Mouse (Mus musculus) lung, adult 2 months (tissue): ENCODE measurements around the gene Cabp4. TPM values are rescaled to one million over a fixed set of nuclear protein-coding genes. Genes with fewer than 3 reads are reported as not detected.

Source experiments
- DNase-seq: peaks from one replicate; pipeline ENCODE4 v3.0.0; 2022
- H3K4me1 ChIP-seq: fragments of 200-500 bp; 2 replicates; pipeline ENCODE4 v1.6.1; 2011; ENCODE audit warnings: low read length; ENCODE audit not compliant: control insufficient read depth, insufficient read depth
- H3K4me3 ChIP-seq: fragments of 200-500 bp; replicated peaks from 2 replicates; pipeline ENCODE3; 2011; ENCODE audit warnings: low read depth, mild to moderate bottlenecking, control low read depth, low read length; ENCODE audit errors: extremely low read depth
- CTCF ChIP-seq: fragments of 200-500 bp; IDR thresholded peaks from 2 replicates; pipeline ENCODE4 v1.5.1; 2011; ENCODE audit warnings: mild to moderate bottlenecking, low read length, control low read depth; ENCODE audit not compliant: insufficient read depth
- POLR2A ChIP-seq: fragments of 200-500 bp; IDR thresholded peaks from 2 replicates; pipeline ENCODE4 v1.6.1; 2011; ENCODE audit warnings: low read depth, mild to moderate bottlenecking, control low read depth, low read length, borderline replicate concordance; ENCODE audit errors: extremely low read depth
- WGBS: fragments of 180-500 bp; shearing (Covaris S2); methylation state at CpG from one replicate; pipeline ENCODE4 v1.1.7; 2018; 5-methylcytosine and 5-hydroxymethylcytosine counted together
- polyA plus RNA-seq: library from polyadenylated mRNA; depleted of rRNA; stranded (reverse); fragments of >200 nt; gene quantifications from 2 replicates; pipeline ENCODE4 v1.2.3, GENCODE M21; 2012

The Cabp4 gene
- polyA plus RNA-seq, 1 experiment: not detected

DNA sequence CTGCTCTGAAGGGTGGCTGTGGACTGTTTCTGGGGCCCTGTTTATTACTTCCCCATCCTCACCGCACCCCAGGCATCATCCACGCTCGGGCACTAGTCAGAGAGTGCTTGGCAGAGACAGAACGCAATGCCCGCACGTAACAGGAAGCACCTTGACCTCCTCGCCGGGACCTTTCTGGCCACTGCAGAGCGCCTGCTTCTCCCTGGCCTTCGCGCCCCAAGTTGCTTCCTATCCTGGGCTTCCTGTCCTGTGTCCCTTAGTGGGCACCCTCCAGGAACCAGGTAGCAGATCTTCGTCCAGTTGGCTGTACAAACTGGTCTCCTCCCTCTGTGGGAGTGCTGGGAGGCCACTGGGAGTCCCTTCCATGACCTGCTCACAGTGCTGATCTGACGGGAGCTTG, 45.4 kb downstream of the Cabp4 start:
- no peak for TF ChIP-seq POLR2A
- no peak for TF ChIP-seq CTCF
- DNase-seq: no peak
- WGBS: 75% methylated on average over 13 of the region's 13 CpGs
- H3K4me1 ChIP-seq: peaks cover 13% of the 10 kb centered on the region
- H3K4me3 ChIP-seq: no peak overlapping the region

DNA sequence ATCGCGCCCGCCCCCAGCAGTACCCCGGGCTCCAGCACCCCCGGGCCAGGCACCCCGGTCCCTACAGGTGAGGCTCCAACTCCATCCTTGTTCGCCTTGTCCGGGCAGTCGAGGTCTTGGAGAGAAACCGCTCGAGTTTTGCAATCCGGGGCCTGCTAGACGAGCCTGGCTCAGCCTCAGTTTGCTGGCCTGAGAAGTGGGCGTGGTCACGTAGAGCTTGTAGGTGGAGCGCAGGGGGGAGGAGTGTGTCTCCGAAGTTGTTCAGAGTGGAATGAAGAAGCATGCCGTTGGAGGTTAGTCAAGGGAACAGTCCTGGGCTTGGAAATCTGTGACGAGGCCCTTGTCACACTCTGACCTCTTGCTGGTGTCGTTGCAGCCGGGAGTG, 46.4 kb downstream of the Cabp4 start:
- 2% methylated on average over 21 of the region's 21 CpGs for WGBS
- peaks cover 13% of the 10 kb centered on the region for H3K4me1 ChIP-seq
- DNase-seq: no peak
- no peak for TF ChIP-seq POLR2A
- no peak for TF ChIP-seq CTCF
- peak overlapping the region; percentile 72 for H3K4me3 ChIP-seq

DNA sequence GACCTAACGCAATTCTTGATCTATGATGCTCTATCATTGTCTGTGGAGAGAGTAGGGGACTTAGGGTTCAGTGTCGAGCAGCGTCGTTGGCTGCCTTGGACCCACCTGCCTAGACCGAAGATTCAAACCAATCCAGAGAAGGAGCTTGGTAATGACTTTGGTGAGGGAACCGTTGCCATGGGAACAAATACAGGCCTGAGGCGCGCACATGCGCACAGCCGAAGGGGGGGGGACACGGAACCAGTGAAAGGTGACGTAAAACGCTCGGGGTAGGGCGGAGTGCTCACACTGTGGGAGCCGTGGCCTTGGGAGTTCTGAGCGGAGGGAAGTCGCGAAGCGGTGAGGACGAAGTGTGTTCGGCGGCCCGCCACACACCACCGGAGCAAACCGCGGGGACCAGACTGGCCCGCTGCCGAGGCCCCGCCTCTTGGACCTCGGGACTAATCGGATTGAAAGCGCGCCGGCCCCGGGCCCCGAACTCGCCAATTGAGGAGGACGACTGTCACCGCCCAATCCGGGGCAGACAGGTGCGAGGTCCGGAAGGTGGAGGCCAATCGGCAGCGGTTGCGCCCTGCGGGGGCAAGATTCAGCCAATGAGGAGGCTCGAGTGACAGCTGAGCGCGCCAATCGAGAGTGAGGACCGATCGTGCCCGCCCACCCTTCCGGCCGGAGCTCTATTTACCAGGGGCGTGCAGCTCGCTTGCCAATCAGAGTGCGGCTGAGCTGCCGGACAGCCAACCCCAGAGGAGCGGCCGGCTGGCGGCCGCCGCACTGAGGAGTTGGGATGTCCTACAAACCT, 47.0 kb downstream of the Cabp4 start, which contains the start of gene Cdk2ap2:
Cdk2ap2 (plus strand) TSS at position 541 of the 799 bp plus-strand sequence.
- under 1% methylated on average over 65 of the region's 65 CpGs for WGBS
- peak; percentile 100 for DNase-seq
- Histone ChIP-seq H3K4me1 (peaks cover 13% of the 10 kb centered on the region), H3K4me3 (peak within 1 kb of the TSS; percentile 85)
- TF ChIP-seq POLR2A (peak; percentile 77; the same call in 1 of the 2 replicates), CTCF (no peak)

DNA sequence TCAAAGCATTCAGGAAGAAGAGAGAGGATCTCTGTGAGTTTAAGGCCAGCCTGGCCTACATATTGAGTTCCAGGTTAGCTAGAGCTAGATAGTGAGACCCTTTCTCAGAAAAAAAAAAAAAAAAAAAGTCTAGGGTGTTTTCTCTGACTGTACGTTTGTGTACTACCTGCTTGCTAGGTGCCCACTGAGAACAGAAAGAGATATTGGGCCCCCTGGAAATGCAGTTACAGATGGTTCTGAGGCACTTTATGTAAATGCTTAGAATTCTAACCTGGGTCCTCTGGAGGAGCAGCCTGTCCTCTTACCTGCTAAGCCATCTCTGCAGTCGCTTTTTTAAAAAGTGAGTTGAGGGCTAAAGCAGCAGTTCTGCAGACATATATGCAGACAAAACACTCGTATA, 48.0 kb downstream of the Cabp4 start:
- DNase-seq: no peak
- H3K4me3 ChIP-seq: no peak overlapping the region
- 87% methylated on average over 3 of the region's 3 CpGs for WGBS
- no peak for TF ChIP-seq POLR2A
- TF ChIP-seq CTCF: no peak
- peaks cover 13% of the 10 kb centered on the region for H3K4me1 ChIP-seq

DNA sequence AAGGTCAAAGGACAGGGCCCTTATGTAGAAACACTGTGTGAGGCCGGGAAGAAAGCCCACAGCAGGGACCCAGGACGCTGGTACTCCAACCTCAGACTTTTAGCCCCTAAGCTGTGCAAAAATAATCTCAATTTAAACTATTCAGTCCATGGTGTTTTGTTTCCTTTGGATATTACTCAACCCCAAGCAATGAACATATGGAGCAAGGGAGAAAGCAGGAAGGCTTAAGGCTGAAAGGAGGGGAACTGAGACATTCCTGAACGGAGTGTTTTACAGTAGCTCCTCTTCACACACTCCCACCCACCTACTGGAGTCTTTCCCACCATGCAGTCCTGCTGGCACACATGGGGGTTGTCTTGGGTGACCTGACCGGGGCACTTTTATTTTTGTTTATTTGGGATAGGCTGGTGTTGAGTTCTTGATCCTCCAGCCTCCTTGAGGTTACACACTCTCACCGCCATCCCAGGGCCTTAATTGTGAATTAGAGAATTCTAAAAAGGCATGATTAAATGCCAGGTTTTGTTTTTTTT, 49.0 kb downstream of the Cabp4 start:
- no peak overlapping the region for H3K4me3 ChIP-seq
- whole genome bisulfite sequencing: 73% methylated on average over 5 of the region's 5 CpGs
- H3K4me1 ChIP-seq: peaks cover 11% of the 10 kb centered on the region
- TF ChIP-seq CTCF (no peak), POLR2A (no peak)
- no peak for DNase-seq

DNA sequence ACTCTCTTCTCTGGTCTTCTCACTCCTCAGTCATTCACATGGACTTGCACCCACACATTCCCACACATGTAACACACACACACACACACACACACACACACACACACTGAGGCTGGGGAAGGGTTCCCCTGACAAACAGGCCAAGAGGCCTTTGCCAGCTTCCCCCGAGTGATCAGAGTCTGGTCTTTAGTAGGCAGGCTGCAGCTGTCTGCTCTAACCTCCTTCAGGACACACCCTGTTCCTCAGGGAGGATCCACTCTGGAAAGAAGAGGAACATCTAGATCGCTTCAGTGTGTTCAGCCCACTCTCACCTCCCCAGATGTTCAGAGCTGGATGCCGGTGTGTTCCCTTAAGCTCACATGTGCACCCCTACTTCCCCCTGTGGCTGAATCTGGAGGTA, 49.5 kb downstream of the Cabp4 start:
- 67% methylated on average over 3 of the region's 3 CpGs for WGBS
- no peak for DNase-seq
- TF ChIP-seq CTCF: no peak
- TF ChIP-seq POLR2A: no peak
- Histone ChIP-seq H3K4me1 (peaks cover 8% of the 10 kb centered on the region), H3K4me3 (no peak overlapping the region)

DNA sequence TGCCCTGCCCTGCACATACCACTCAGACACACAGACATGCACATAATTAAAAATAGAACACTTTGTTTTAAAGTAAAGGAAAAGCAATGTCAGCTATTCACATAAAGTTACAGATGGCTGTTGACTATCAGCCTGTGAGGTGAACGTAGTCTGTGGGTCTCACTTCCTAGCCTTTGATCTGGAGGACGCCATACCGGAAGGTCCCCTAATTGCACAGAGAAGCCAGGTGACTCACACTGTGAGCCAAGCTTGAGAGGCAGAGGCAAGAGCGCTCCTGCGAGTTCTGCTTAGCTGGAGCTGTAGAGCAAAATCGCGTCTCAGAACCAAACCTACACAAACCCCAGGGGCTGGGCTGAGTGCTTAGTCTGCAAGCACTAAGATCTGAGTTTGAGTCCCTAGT, 50.1 kb downstream of the Cabp4 start:
- WGBS: 41% methylated on average over 7 of the region's 7 CpGs
- no peak for DNase-seq
- Histone ChIP-seq H3K4me1 (peaks cover 6% of the 10 kb centered on the region), H3K4me3 (no peak overlapping the region)
- no peak for TF ChIP-seq POLR2A
- no peak for TF ChIP-seq CTCF

DNA sequence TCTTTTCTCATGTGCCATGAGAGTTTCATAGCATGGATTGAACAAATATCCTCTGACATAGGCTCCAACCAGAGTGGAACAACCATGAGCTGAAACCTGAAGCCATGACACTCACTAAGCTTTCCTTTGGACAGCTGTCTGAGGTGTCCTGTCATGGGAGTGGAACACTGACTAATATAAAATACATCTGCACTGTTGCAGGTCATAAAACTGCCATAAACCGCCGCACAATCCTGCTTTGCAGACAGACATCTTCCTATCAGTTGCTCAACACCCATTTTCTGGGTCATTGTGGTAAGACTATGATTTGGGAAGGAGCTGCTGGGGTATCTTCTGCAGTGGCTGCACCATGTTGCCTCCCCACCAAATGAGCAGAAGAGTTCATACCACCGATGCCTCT, 51.1 kb downstream of the Cabp4 start:
- TF ChIP-seq POLR2A (no peak), CTCF (no peak)
- WGBS: 78% methylated on average over 3 of the region's 3 CpGs
- peaks cover 3% of the 10 kb centered on the region for H3K4me1 ChIP-seq
- H3K4me3 ChIP-seq: no peak overlapping the region
- no peak for DNase-seq

DNA sequence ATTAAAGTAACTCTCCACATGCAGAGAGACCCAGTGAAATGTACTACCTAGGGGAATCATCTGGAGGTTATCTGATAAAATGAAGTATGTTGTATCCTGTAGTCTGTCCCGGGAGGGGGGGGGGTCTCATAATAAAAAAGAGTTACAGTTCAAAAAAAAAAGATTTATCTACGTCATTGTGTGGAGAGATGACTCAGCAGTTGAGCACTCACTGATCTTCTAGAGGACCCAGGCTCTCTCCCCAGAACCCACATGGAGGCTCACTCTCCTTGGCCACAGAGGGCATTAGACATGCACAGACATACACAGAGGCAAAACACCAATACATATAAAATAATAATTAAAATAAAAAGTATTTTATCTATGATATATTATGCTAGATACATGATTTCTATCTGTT, 52.5 kb downstream of the Cabp4 start:
- WGBS: 52% methylated on average over 2 of the region's 2 CpGs
- no peak for TF ChIP-seq CTCF
- no peak for TF ChIP-seq POLR2A
- DNase-seq: no peak
- H3K4me3 ChIP-seq: no peak overlapping the region
- no peaks in the 10 kb centered on the region; the same call in 1 of the 2 replicates for H3K4me1 ChIP-seq

DNA sequence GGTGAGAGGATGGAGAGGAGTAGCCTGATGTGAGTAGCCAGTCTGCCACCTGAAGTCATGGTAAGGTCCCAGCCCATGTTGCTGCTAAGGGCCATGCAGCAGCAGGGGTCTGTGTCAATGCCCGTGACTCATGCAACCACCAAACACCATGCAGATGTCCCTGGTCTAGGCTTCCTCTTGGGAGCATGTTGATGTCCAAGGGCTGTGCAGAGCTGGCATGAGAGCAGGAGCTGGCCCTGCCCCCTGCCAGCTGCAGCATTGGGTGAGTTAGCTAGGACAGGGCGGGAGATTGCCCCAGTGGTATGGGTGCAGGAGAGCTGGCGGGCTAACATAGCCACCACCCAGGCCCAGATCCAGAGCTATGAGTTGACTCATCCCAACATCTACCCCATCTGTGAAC, 53.4 kb downstream of the Cabp4 start:
- H3K4me1 ChIP-seq: no peaks in the 10 kb centered on the region
- no peak for DNase-seq
- TF ChIP-seq CTCF: no peak
- TF ChIP-seq POLR2A: no peak
- H3K4me3 ChIP-seq: no peak overlapping the region
- 81% methylated on average over 3 of the region's 3 CpGs for WGBS
